Mouse (Mus musculus): ENCODE results near the gene Zfp874a. TPM values are rescaled to one million over a fixed set of nuclear protein-coding genes. Genes with fewer than 3 reads are reported as not detected.
"Not testable (repeated sequence)": the region's sequence is repeated elsewhere in the genome, so short reads cannot be mapped to it uniquely, and the experiment has no call there.

Gene Zfp874a
- 10 to 100 TPM; 14.9 to 15.5 TPM for total RNA-seq (2021)
- long read RNA-seq, experiment 1, partial matches to known transcripts: 0 of 4 reads
- long read RNA-seq, experiment 1, other reads (novel, unspliced or antisense): 4 of 4 reads
- long read RNA-seq, experiment 2, partial matches to known transcripts: 0 of 4 reads
- long read RNA-seq, experiment 2, other reads (novel, unspliced or antisense): 3 of 4 reads

- DNase-seq (ENCODE audit: low spot score in 2 of 2): peak; percentile 23 to 60
Observed at GRCm38 (mm10) chr13:67451172-67452020, at the start of gene Zfp874a. Gene Zfp874a, minus strand, starts transcription at chr13:67451624.

DNA sequence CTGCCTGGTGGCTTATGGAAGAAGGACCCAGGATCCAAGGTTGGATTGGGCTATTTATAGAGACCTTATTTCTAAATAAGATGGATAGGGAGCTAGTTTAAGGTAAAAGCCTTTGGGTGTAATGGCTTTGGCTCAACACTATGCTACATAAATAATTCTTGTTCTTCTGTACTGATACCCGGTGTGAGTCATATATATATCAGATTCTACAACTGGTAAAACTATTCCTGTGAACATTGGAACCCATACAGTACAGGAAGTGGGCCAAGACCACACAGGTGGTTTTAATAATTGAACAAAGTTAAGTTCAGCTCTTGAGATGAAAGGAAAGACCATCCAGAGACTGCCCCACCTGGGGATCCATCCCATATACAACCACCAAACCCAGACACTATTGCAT, 49.5 kb upstream of the Zfp874a start:
- DNase-seq (ENCODE audit: low spot score in 2 of 2): no peak

GRCm38 (mm10) chr13:67500084-67500719, 48.8 kb upstream of the Zfp874a start, which contains the start of gene Zfp58:
Gene Zfp58, minus strand, starts transcription at chr13:67500555.
- DNase-seq (ENCODE audit: low spot score in 2 of 2): peak; percentile 30 to 44

DNA sequence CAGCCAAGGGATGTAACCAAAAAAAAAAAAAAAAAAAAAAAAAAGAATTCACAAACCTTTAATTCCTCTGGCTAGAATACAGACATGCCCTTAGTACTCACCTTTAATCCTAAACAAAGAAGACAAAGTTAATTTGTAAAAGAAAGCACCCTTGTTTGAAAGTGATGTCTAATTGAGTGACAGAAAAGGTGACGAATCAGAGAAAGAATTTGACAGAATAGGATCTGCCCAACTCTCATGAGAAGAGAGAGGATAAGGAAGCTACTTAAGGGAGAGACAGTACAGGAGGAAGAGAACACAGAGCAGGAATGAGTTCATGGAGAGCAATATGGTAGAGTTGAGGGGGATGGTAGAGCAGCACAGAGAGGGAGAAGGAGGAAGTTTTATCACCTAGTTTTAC, 44.2 kb upstream of the Zfp874a start:
- no peak for DNase-seq (ENCODE audit: low spot score in 2 of 2)

DNA sequence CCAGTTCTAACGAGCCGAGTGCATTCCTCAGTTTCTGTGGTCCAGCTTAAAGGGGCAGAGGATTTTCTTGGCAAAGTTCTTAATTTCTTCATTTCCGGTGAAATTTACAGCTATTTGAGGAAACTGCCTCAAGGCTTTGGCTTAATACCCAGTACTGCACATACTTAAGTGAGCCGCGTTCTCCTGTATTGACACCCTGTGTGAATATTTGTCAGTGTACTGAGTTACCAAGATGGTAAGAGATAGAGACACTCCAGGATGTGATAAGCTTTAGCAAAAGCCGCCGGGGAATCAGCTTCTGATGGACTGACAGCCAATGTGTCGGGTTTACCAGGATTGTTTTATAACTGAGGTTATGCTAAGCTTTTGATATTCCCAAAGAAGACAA, 33.0 kb upstream of the Zfp874a start:
- DNase-seq (ENCODE audit: low spot score in 2 of 2): no peak

DNA sequence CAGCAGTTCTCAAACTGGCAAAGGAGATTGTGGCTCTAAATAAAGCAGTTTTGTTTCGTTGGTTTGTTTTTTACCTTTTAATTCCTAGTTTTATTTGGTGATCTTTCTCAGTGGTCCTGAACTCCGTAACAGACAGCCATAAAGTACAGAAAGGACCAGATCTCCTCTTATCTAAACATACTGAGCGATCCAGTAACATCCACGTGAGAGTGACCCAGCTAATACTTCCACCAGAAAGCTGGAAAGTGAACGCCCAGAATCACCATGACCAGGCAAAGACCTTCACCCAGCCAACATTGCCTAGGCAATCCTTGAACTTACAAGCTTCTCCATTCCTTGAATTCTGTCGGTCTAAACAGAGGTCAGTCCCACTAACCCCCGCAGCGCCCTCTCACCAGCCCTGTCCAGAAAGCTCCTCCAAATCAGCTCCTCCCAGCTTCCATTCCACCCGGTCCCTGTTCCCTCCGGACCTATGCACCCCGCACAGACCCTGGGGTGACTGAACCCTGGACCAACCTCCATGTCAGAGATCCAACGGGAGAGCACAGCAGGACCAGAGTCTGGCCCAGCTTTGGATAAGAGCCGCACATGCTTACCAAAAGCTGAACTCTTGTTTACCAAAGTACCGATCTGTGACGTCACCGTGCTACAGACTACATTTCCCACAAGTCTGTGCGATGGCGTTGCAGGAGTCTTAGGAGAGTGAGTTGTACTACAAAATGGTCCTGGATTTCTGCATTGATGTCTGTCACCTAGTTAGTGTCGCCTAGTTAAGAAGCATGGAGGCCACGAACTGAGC, 32.4 kb upstream of the Zfp874a start, which contains the start of gene Zfp874b:
Zfp874b (minus strand) TSS at position 634 of the 799 bp plus-strand sequence.
- DNase-seq (ENCODE audit: low spot score in 2 of 2): peak; percentile 39 to 62

- DNase-seq (ENCODE audit: low spot score in 2 of 2): no peak
Observed at GRCm38 (mm10) chr13:67481528-67481927, 30.1 kb upstream of the Zfp874a start.

DNA sequence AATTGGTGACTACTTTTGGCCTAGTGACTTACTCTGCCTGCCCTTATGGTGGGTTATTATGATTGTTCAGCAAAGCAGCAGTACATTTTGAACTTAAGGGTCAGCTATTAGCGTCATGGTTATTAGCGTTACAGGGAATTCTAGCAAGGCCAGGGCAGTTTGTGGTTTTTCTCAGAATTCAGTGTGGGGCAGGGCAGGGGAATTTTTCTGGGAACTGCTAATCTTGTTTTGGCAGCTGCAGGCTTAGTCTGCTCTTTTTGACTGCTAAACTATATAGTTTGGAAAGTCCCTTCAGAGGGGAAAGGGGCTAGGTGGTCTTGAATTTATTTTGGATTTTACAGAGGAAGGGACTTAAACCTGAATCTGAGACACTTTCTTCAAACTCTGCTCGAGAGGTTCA, 17.9 kb upstream of the Zfp874a start:
- no peak for DNase-seq (ENCODE audit: low spot score in 2 of 2)

- not testable (repeated sequence) for DNase-seq (ENCODE audit: low spot score in 2 of 2)
Observed at GRCm38 (mm10) chr13:67463506-67464185, 12.2 kb upstream of the Zfp874a start.

GRCm38 (mm10) chr13:67452021-67452309, 541 bp upstream of the Zfp874a start:
- no peak for DNase-seq (ENCODE audit: low spot score in 2 of 2)

DNA sequence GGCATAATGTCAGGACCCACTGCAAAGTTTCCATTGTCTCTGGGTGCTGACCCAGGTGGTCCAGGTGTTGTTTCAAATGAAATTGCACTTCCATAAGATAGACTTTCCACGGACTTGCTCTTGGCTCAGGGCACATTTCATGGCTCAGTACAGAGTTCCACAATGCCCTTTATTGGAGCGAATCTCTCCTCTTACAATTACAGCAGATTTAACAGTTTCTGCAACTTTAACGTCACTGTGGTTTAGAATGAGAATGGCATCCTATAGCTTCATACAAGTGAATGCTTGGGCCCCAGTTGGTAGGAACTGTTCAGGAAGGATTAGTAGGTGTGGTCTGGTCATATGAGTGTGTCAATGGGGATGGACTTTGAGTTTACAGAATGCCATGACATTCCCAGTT, 14.3 kb downstream of the Zfp874a start:
- not testable (repeated sequence) for DNase-seq (ENCODE audit: low spot score in 2 of 2)

GRCm38 (mm10) chr13:67428116-67428515, 23.3 kb downstream of the Zfp874a start:
- DNase-seq (ENCODE audit: low spot score in 2 of 2): no peak

GRCm38 (mm10) chr13:67425699-67426098, 25.7 kb downstream of the Zfp874a start:
- not testable (repeated sequence) for DNase-seq (ENCODE audit: low spot score in 2 of 2)

GRCm38 (mm10) chr13:67422532-67422931, 28.9 kb downstream of the Zfp874a start:
- DNase-seq (ENCODE audit: low spot score in 2 of 2): not testable (repeated sequence)

GRCm38 (mm10) chr13:67421207-67421857, 30.1 kb downstream of the Zfp874a start, which contains the start of gene Zfp459:
Gene Zfp459, minus strand, starts transcription at chr13:67421418.
- DNase-seq (ENCODE audit: low spot score in 2 of 2): no peak

DNA sequence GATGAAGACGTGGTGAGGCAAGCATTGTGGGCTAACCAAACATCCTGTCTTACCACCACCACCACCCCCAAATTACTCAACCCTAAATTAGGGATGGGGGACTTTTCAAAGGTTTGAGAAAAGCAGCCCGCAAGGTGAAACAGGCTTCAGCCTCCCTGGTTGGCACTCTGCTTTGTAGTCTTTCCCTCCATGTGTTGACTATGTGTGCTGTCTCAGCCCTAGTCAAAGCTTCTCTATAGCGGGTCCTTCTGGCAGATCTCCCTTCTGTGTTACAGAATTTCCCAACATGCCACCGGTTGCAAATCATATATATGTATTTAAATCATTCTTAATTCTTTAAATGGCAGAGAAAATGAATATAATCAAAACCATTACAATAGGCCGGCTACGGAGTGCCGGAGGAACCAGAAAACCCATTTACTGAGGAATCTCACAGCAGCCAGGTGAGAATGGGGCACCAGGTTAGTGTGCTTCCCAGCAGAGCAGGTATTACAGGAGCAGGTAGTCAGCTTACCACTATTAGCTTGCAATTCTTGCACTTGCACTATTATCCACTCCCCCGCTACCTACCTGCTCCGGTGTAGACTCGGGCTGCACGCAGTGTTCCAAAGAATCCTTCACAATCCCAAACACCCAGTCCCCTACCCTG, 30.7 kb downstream of the Zfp874a start:
- DNase-seq (ENCODE audit: low spot score in 2 of 2): no peak

GRCm38 (mm10) chr13:67416811-67417210, 34.6 kb downstream of the Zfp874a start:
- no peak for DNase-seq (ENCODE audit: low spot score in 2 of 2)

DNA sequence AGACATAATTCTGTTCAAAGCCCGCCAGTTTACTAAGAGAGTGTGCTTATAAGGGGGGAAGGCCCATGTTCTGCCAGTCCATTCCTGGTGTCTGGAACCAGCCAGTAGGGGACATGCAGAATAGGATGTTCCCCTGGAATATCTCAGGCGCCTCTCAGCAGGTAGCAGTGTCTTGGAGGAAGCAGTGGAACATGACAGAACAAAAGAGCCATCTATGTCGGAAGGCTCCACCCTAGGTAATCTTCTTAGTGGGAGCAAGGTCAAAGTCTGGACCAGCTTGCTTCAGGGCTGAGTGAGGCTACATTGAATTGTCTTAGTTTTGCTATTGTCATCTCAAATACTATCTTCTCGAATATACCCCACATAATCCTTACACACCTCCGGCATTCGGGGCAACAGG, 35.7 kb downstream of the Zfp874a start:
- no peak for DNase-seq (ENCODE audit: low spot score in 2 of 2)

GRCm38 (mm10) chr13:67413634-67414033, 37.8 kb downstream of the Zfp874a start:
- DNase-seq (ENCODE audit: low spot score in 2 of 2): not testable (repeated sequence)

All from adrenal gland, postnatal 4 days (tissue).